Mouse (Mus musculus): ENCODE results near the gene Tmem91. TPM values are rescaled to one million over a fixed set of nuclear protein-coding genes. Genes with fewer than 3 reads are reported as not detected.

Tmem91 gene
- total RNA-seq, 1 experiment = 0.94 TPM

- DNase-seq (ENCODE audit: low read depth, low spot score) = no peak
- no peak overlapping the region for H3K9ac ChIP-seq (ENCODE audit: insufficient read depth, low read depth, low read length, poor library complexity, severe bottlenecking)
- H3K9me3 ChIP-seq (ENCODE audit: control insufficient read depth, insufficient read depth, low read depth, low read length) = no peaks in the 10 kb centered on the region
- no peak for TF ChIP-seq HCFC1 (IDR thresholded peaks at IDR 0.05; ENCODE audit: borderline replicate concordance, insufficient read depth, low read length)
- TF ChIP-seq ZC3H11A (IDR thresholded peaks at IDR 0.05; ENCODE audit: borderline replicate concordance, low read depth, low read length) = no peak
- TF ChIP-seq MAFK (IDR thresholded peaks at IDR 0.05; ENCODE audit: insufficient read depth, low read depth, low read length) = no peak
- no peak for TF ChIP-seq CHD2 (IDR thresholded peaks at IDR 0.05; ENCODE audit: low read depth, low read length)
- TF ChIP-seq ZNF384 (IDR thresholded peaks at IDR 0.05; ENCODE audit: low read depth, low read length) = no peak
- no peak overlapping the region for H3K4me3 ChIP-seq (ENCODE audit: insufficient read depth in 1 of 2, low read depth in 1 of 2, low read length in 2 of 2, poor library complexity in 1 of 2, severe bottlenecking in 1 of 2)
- in situ Hi-C loops (cut with MboI; ENCODE audit: low sequenced_read_pairs in 2 of 2, unreplicated experiment in 2 of 2) = no loop called here
- no peak overlapping the region for H3K27ac ChIP-seq (ENCODE audit: insufficient read depth, low read depth, low read length, poor library complexity, severe bottlenecking)
- H3K36me3 ChIP-seq (ENCODE audit: control insufficient read depth, insufficient read depth, low read length, poor library complexity, severe bottlenecking) = peaks cover 2% of the 10 kb centered on the region; the same call in 1 of the 2 replicates
- peaks cover 0 to 15% of the 10 kb centered on the region in 2 experiments; a peak in 2 of 4 replicates for H3K4me1 ChIP-seq (ENCODE audit: control insufficient read depth in 2 of 2, insufficient read depth in 2 of 2, low read length in 2 of 2, poor library complexity in 1 of 2)
Observed at GRCm38 (mm10) chr7:25649839-25650238, 25.1 kb downstream of the Tmem91 start.

- in situ Hi-C loops (cut with MboI; ENCODE audit: low sequenced_read_pairs in 2 of 2, unreplicated experiment in 2 of 2) = no loop called here
- H3K4me1 ChIP-seq (ENCODE audit: control insufficient read depth in 2 of 2, insufficient read depth in 2 of 2, low read length in 2 of 2, poor library complexity in 1 of 2) = peaks cover 2 to 22% of the 10 kb centered on the region in 2 experiments; a peak in 3 of 4 replicates
Observed at GRCm38 (mm10) chr7:25647574-25648123, 27.3 kb downstream of the Tmem91 start.

GRCm38 (mm10) chr7:25645074-25645473, 29.9 kb downstream of the Tmem91 start:
- Histone ChIP-seq H3K4me3 (ENCODE audit: insufficient read depth in 1 of 2, low read depth in 1 of 2, low read length in 2 of 2, poor library complexity in 1 of 2, severe bottlenecking in 1 of 2) (no peak overlapping the region), H3K9ac (ENCODE audit: insufficient read depth, low read depth, low read length, poor library complexity, severe bottlenecking) (no peak overlapping the region), H3K27ac (ENCODE audit: insufficient read depth, low read depth, low read length, poor library complexity, severe bottlenecking) (no peak overlapping the region), H3K36me3 (ENCODE audit: control insufficient read depth, insufficient read depth, low read length, poor library complexity, severe bottlenecking) (peaks cover 5% of the 10 kb centered on the region; the same call in 1 of the 2 replicates), H3K9me3 (ENCODE audit: control insufficient read depth, insufficient read depth, low read depth, low read length) (no peaks in the 10 kb centered on the region), H3K4me1 (ENCODE audit: control insufficient read depth in 2 of 2, insufficient read depth in 2 of 2, low read length in 2 of 2, poor library complexity in 1 of 2) (peaks cover 2 to 23% of the 10 kb centered on the region in 2 experiments; a peak in 3 of 4 replicates)
- TF ChIP-seq MAFK (IDR thresholded peaks at IDR 0.05; ENCODE audit: insufficient read depth, low read depth, low read length) (no peak), CHD2 (IDR thresholded peaks at IDR 0.05; ENCODE audit: low read depth, low read length) (no peak)
- no peak for DNase-seq (ENCODE audit: low read depth, low spot score)
- in situ Hi-C loops (cut with MboI; ENCODE audit: low sequenced_read_pairs in 2 of 2, unreplicated experiment in 2 of 2) = no loop called here

More at GRCm38 (mm10) chr7:25647574-25648123, 27.3 kb downstream of the Tmem91 start:
- Histone ChIP-seq H3K27ac (ENCODE audit: insufficient read depth, low read depth, low read length, poor library complexity, severe bottlenecking) (no peak overlapping the region), H3K36me3 (ENCODE audit: control insufficient read depth, insufficient read depth, low read length, poor library complexity, severe bottlenecking) (no peaks in the 10 kb centered on the region; the same call in 1 of the 2 replicates), H3K4me3 (ENCODE audit: insufficient read depth in 1 of 2, low read depth in 1 of 2, low read length in 2 of 2, poor library complexity in 1 of 2, severe bottlenecking in 1 of 2) (no peak overlapping the region), H3K9me3 (ENCODE audit: control insufficient read depth, insufficient read depth, low read depth, low read length) (no peaks in the 10 kb centered on the region), H3K9ac (ENCODE audit: insufficient read depth, low read depth, low read length, poor library complexity, severe bottlenecking) (no peak overlapping the region)
- DNase-seq (ENCODE audit: low read depth, low spot score) = no peak
- TF ChIP-seq ZC3H11A (IDR thresholded peaks at IDR 0.05; ENCODE audit: borderline replicate concordance, low read depth, low read length) (no peak), MAFK (IDR thresholded peaks at IDR 0.05; ENCODE audit: insufficient read depth, low read depth, low read length) (no peak), HCFC1 (IDR thresholded peaks at IDR 0.05; ENCODE audit: borderline replicate concordance, insufficient read depth, low read length) (no peak), ZNF384 (IDR thresholded peaks at IDR 0.05; ENCODE audit: low read depth, low read length) (no peak)

- no peak for DNase-seq (ENCODE audit: low read depth, low spot score)
- H3K36me3 ChIP-seq (ENCODE audit: control insufficient read depth, insufficient read depth, low read length, poor library complexity, severe bottlenecking) = peaks cover 8% of the 10 kb centered on the region; the same call in 1 of the 2 replicates
- H3K4me3 ChIP-seq (ENCODE audit: insufficient read depth in 1 of 2, low read depth in 1 of 2, low read length in 2 of 2, poor library complexity in 1 of 2, severe bottlenecking in 1 of 2) = no peak overlapping the region
- peaks cover 2 to 23% of the 10 kb centered on the region in 2 experiments; a peak in 3 of 4 replicates for H3K4me1 ChIP-seq (ENCODE audit: control insufficient read depth in 2 of 2, insufficient read depth in 2 of 2, low read length in 2 of 2, poor library complexity in 1 of 2)
- H3K27ac ChIP-seq (ENCODE audit: insufficient read depth, low read depth, low read length, poor library complexity, severe bottlenecking) = no peak overlapping the region
- TF ChIP-seq ZC3H11A (IDR thresholded peaks at IDR 0.05; ENCODE audit: borderline replicate concordance, low read depth, low read length) (no peak), ZNF384 (IDR thresholded peaks at IDR 0.05; ENCODE audit: low read depth, low read length) (no peak), CHD2 (IDR thresholded peaks at IDR 0.05; ENCODE audit: low read depth, low read length) (no peak), HCFC1 (IDR thresholded peaks at IDR 0.05; ENCODE audit: borderline replicate concordance, insufficient read depth, low read length) (no peak), MAFK (IDR thresholded peaks at IDR 0.05; ENCODE audit: insufficient read depth, low read depth, low read length) (no peak)
- no peaks in the 10 kb centered on the region for H3K9me3 ChIP-seq (ENCODE audit: control insufficient read depth, insufficient read depth, low read depth, low read length)
- in situ Hi-C loops (cut with MboI; ENCODE audit: low sequenced_read_pairs in 2 of 2, unreplicated experiment in 2 of 2) = no loop called here
- no peak overlapping the region for H3K9ac ChIP-seq (ENCODE audit: insufficient read depth, low read depth, low read length, poor library complexity, severe bottlenecking)
Observed at GRCm38 (mm10) chr7:25644631-25645030, 30.3 kb downstream of the Tmem91 start.

Measured in ES-E14 (cell line).